Mouse (Mus musculus): ENCODE data around the gene Slc15a3.

Gene Slc15a3

GRCm38 (mm10) chr19:10869241-10869885, 29.8 kb downstream of the Slc15a3 start:
- DNase-seq (ENCODE audit: extremely low read depth, low read depth) = no peak

DNA sequence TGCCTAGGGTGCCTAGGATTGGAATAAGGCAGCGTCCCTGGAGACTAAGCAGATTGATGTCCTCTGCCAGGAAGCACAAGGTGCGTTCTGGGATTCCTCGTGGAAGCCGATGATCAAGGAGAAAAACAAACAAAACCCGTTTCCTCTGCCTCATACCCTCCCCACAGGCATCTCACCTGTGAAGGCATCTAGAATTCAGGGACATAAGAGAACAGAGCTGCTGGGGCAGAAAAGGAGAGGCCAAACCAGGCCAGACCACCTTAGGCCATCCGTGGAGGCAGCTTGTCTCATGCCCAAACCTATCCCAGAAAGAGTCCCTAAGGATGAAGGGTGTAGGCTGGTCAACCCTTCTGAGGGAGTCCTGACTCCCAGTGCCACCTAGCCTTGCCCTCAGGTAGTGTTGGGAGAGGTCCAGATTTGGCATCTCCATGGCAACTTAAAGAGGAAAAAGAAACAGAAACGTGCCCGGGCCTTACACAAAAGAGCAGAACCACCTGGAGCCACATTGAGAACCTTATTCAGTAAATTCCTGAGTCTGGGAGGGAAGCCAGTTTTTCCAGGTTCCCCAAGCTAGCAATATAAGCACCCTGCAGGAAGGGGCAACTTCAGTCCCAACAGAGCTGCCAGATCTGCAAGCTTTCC, 30.5 kb downstream of the Slc15a3 start, which contains the start of gene Tmem132a:
Gene Tmem132a, minus strand, starts transcription at position 55 of the 642 bp plus-strand sequence.
- DNase-seq (ENCODE audit: extremely low read depth, low read depth) = no peak

DNA sequence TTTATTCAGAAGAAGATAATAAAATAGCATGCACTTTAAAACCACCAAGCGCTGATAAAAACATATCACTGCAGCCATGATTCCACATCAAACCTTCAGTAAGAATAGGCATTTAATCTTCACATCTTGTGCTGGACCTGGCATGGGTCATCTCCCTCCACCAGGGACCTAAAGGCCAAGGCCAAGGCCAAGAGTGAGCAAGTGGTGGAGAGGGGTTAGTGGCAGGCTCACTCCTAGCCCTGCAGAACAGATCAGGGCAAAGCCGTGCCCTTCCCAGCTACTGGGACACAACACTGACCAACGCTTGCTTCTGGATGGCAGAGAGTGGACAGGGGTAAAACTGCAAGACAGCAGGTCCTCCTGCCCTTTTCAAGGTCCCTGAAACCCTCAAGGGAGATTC, 31.1 kb downstream of the Slc15a3 start:
- no peak for DNase-seq (ENCODE audit: extremely low read depth, low read depth)

DNA sequence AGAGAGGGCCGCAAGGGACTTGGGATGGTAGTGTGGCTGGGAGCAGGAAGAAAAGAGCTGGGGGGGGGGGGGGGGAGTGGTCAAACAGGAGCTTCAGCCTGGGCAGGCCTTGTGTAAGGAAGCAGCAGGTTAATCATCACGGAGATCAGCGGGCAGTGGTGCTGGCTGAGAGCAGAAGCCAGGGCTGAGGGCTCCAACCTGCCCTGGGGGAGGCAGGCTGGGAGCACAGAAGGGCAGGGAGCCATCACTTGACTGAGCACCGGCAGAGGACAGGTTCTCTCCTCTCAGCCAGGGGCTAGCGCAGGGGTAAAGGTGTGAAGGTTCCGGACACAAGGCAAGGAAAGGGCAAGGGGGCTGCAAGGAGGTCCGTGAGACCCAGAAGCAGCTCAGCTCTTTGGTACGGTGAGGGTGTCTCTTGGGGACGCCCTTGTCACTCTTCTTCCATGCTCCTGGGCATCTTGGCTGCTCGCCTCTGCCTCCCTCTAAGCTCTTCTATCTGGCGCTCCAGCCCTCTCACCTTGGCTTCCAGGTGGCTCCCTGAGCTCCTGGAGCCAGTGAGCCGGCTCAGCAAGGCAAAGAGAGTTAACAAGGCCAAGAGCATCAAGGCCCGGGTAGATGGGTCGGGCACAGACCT, 31.9 kb downstream of the Slc15a3 start:
- DNase-seq (ENCODE audit: extremely low read depth, low read depth) = no peak

- DNase-seq (ENCODE audit: extremely low read depth, low read depth) = no peak
These were observed 38.8 kb downstream of the Slc15a3 start for GRCm38 (mm10) chr19:10878201-10878837.

DNA sequence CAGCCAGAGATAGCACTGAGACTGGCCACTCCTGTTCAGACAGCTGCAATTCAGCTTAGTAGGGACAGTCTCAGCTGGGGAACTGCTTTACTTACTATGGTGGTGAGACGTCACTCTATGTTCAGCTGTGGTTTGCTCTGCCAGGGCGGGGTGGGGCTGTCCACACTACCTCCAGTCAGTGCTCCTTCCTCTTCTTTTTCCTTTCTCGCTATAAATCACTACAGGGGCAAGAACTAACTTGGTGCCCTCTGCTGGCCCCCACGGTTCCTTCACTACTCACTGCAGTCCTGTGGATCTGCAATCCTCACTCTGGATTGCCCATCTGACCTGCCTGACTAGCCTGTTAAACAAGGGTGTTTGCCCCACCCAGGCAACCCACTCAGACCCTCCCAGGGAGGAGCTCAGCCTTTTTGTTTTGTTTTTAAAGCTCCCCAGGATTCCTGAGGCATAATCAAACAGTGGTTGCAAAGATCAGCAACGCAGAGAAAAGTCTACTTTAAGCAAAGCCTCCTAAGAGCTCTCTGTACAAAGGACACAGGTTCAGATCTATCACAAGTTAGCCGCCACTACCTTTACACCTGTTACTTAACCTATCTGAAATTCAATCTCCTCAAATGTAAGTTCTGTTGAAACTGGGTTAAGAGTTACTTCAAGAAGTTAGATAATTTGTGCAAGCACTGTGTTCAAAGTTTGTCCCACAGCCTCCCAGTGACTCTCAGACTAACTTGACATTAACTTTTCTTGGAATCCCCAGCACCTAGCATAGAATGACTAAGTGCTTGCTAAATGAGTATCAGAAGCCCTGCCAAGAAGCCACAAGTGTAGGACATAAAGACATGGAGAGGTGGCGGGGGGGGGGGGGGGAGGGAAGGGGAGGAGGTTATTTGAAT, 40.8 kb downstream of the Slc15a3 start:
- no peak for DNase-seq (ENCODE audit: extremely low read depth, low read depth)

- DNase-seq (ENCODE audit: extremely low read depth, low read depth) = no peak
These were observed 41.5 kb downstream of the Slc15a3 start for GRCm38 (mm10) chr19:10880975-10881425.

GRCm38 (mm10) chr19:10881426-10882154, 42.1 kb downstream of the Slc15a3 start, which contains the start of gene Tmem109:
Gene Tmem109, minus strand, starts transcription at chr19:10882001.
- DNase-seq (ENCODE audit: extremely low read depth, low read depth) = peak; percentile 92

- no peak for DNase-seq (ENCODE audit: extremely low read depth, low read depth)
These were observed 52.7 kb downstream of the Slc15a3 start for GRCm38 (mm10) chr19:10892201-10892600.

DNA sequence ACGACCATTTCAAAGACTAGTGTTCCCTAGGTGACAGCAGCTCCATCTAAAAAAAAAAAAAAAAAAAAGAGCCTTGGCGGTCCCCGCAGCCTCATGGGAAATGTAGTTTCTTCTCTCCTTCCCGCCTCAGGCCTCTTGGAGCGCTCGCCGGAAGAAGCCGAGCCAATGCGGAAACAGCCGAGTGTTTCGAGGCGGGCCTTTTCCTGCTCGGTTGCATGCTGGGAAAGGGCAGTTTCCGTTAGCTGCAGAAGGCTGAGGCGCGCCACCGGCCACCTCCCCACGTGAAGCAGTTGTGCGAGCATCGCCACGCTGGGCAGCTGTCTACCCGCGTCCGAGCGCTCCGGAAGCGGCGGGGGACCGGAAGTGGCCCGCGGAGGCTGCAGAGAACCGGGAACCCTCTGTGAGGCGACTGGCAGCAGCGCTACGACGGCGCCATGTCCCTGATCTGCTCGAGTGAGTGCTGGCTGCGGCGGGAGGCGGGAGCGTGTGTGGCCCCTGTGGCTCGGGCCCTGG, 55.5 kb downstream of the Slc15a3 start, which contains the start of gene Prpf19:
Gene Prpf19, plus strand, starts transcription at position 216 of the 513 bp plus-strand sequence.
- peak; percentile 98 for DNase-seq (ENCODE audit: extremely low read depth, low read depth)

DNA sequence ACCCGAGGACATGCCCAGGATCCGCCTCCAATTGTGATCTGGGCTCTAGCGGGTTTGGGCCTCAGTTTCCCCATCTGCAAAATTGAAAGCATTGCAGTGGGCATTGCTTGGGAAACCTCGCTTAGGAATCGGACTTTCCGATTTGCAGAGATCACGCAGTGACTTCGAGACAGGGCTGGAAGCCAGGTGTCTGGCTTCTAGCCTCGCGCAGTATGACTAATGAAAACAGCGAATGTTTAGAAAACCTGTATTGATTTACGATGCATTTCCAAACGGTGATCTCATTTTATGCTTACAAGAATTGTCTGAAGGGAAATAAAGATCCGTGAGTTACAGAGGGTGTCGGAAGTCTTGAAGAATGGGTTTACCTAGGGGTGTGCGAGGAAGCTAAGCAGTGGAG, 56.2 kb downstream of the Slc15a3 start:
- no peak for DNase-seq (ENCODE audit: extremely low read depth, low read depth)

DNA sequence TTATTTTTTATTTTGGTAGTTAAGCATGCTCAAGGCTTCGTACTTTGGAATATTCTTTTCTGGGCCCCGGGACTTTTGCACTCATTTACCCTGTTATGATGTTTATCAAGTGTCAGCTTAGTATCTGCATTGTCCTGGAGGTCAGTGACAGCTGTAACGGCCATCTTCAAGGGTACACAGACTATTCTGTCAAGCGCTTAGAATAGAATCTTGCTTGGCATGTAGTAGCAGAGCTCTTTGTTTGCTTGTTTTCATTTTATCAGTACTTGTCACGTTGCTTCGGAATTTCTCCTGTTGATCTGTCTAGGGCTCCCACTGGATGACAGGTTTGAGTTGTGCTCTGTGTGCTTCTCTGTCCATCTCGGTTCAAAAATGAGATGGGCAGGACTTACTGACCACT, 57.3 kb downstream of the Slc15a3 start:
- DNase-seq (ENCODE audit: extremely low read depth, low read depth) = no peak

DNA sequence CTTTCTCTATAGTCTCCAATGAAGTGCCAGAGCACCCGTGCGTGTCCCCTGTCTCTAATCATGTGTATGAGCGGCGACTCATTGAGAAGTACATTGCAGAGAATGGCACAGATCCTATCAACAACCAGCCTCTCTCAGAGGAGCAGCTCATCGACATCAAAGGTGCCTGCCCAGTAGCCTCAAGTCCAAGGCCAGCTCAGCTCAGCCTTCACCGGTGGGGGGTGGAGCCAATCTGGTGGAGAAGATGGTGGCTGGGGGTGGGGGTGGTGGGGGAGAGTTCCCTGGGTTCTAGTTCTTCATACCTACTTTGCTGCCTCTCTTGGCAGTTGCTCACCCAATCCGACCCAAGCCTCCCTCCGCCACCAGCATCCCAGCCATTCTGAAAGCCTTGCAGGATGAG, 58.0 kb downstream of the Slc15a3 start:
- no peak for DNase-seq (ENCODE audit: extremely low read depth, low read depth)

- DNase-seq (ENCODE audit: extremely low read depth, low read depth) = no peak
These were observed 60.8 kb downstream of the Slc15a3 start for GRCm38 (mm10) chr19:10900315-10900714.

DNA sequence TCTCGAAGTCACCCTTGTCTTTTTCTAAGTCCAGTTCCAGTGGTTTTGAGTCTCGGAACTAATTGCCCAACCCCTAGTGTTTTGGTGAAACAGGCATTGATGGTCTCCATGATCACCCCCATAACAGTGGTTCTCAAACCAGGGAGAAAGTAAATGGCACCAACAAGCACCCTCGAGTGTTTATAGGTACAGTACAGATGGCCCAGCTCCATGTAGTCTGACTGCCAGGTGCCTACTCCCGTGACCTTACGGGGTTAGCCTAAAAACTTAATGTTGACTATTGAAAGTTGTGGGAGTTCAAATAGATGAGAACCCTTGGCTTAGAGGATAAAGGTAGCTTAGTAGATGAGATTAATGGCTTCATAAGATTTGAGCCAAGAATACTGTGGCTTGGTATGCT, 61.5 kb downstream of the Slc15a3 start:
- DNase-seq (ENCODE audit: extremely low read depth, low read depth) = no peak

- DNase-seq (ENCODE audit: extremely low read depth, low read depth) = no peak
These were observed 65.0 kb downstream of the Slc15a3 start for GRCm38 (mm10) chr19:10904512-10904911.

GRCm38 (mm10) chr19:10904927-10905727, 65.6 kb downstream of the Slc15a3 start:
- no peak for DNase-seq (ENCODE audit: extremely low read depth, low read depth)

DNA sequence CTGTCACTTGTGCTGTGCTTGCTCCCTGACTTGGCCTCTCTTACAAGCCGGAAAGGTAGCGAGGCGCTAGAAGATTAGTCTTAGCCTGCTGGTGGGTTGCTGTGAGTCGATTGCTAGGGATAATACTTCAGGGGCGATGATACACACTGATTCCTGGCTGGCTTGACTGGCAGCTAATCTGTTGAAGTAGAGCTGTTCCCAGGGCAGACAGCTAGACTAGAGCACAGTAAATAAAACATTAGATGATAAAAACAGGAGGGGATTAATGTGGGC, 66.1 kb downstream of the Slc15a3 start:
- no peak for DNase-seq (ENCODE audit: extremely low read depth, low read depth)

- DNase-seq (ENCODE audit: extremely low read depth, low read depth) = peak; percentile 36
These were observed 68.4 kb downstream of the Slc15a3 start for GRCm38 (mm10) chr19:10907891-10908290.

Data from MEL-GATA-1-ER (cell line).